Mouse (Mus musculus) embryonic fibroblast, embryonic 13.5 days (primary cell): ENCODE measurements around the gene Mast1. TPM values are rescaled to one million over a fixed set of nuclear protein-coding genes. Genes with fewer than 3 reads are reported as not detected.

Source experiments
- H3K27ac ChIP-seq: 2 replicates; pipeline ENCODE4 v1.5.1; 2012; ENCODE audit warnings: low read length, control low read depth, inconsistent platforms; ENCODE audit not compliant: insufficient read depth
- H3K4me1 ChIP-seq: 2 replicates; pipeline ENCODE4 v1.6.1; 2011; ENCODE audit warnings: low read length; ENCODE audit not compliant: control insufficient read depth, insufficient read depth
- H3K4me3 ChIP-seq: 2 replicates; pipeline ENCODE4 v1.5.1; 2011; ENCODE audit warnings: mild to moderate bottlenecking, control low read depth, low read length; ENCODE audit not compliant: insufficient read depth
- CTCF ChIP-seq: IDR thresholded peaks from 2 replicates; pipeline ENCODE4 v1.5.1; 2011; ENCODE audit warnings: mild to moderate bottlenecking, control low read depth, low read length, moderate library complexity, borderline replicate concordance; ENCODE audit not compliant: insufficient read depth
- POLR2A ChIP-seq: IDR thresholded peaks from 2 replicates; pipeline ENCODE4 v1.6.1; 2011; ENCODE audit warnings: low read depth, mild to moderate bottlenecking, control low read depth, low read length, moderate library complexity
- polyA plus RNA-seq: library from polyadenylated mRNA; stranded (reverse); fragments of >200 nt; gene quantifications from 2 replicates; pipeline ENCODE4 v1.2.4, GENCODE M21; 2011; ENCODE audit warnings: low read depth; ENCODE audit not compliant: missing spikeins, insufficient read length

Mast1 gene
- polyA plus RNA-seq, 1 experiment: not detected

GRCm38 (mm10) chr8:84979599-84980421, 42.7 kb upstream of the Mast1 start:
- peak overlapping the region; percentile 94 for H3K27ac ChIP-seq
- H3K4me1 ChIP-seq: peaks cover 13% of the 10 kb centered on the region
- TF ChIP-seq CTCF: no peak
- no peak for TF ChIP-seq POLR2A
- peak overlapping the region; percentile 1 for H3K4me3 ChIP-seq

DNA sequence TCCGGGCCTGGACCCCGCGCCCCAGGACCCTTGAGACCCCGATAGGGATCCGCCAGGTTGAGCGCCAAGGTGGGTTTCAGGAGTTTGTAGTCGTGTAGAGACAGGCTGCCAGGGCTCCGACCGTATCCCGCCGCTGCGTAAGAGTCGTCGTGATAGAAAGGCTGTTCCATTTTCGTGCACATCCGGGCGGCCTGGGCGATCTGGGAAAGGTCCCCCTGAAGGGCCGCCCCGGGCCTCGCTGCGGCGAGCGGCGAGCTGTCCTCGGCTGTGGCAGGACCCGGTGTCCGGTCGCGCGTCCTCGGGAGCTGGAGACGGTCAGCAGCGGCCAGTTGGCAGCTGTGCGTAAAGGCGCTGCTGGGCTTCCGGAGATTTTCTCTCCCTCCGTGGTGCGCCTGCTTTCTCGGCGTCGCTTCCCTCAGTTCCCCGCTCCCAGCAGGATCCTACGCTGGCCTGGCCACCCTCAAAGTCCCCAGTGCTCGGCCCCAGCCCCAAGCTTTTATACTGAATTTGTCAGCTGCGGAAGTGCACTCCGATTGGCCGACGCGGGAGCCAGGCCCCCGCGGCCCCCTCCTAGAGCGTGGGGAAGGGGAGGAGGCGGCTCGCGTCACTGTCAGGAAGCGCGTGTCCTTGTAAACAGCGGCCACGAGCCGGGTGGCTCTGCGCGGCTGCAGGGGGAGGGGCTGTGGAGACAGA, 41.2 kb upstream of the Mast1 start, which contains the start of gene Junb:
Junb (minus strand) TSS at position 471 of the 693 bp plus-strand sequence.
- Histone ChIP-seq H3K4me3 (peak within 1 kb of the TSS; percentile 88), H3K4me1 (peaks cover 8% of the 10 kb centered on the region), H3K27ac (peak within 1 kb of the TSS; percentile 90)
- TF ChIP-seq CTCF (no peak), POLR2A (peak; percentile 100)

GRCm38 (mm10) chr8:84977435-84978247, 40.5 kb upstream of the Mast1 start:
- peak overlapping the region; percentile 88 for H3K4me3 ChIP-seq
- TF ChIP-seq POLR2A (peak; percentile 48), CTCF (no peak)
- H3K27ac ChIP-seq: peak overlapping the region; percentile 90
- H3K4me1 ChIP-seq: peaks cover 8% of the 10 kb centered on the region

- Histone ChIP-seq H3K4me1 (peaks cover 8% of the 10 kb centered on the region), H3K4me3 (peak overlapping the region; percentile 88), H3K27ac (peak overlapping the region; percentile 90)
- no peak for TF ChIP-seq POLR2A
- no peak for TF ChIP-seq CTCF
Observed at GRCm38 (mm10) chr8:84976763-84977434, 39.7 kb upstream of the Mast1 start.

DNA sequence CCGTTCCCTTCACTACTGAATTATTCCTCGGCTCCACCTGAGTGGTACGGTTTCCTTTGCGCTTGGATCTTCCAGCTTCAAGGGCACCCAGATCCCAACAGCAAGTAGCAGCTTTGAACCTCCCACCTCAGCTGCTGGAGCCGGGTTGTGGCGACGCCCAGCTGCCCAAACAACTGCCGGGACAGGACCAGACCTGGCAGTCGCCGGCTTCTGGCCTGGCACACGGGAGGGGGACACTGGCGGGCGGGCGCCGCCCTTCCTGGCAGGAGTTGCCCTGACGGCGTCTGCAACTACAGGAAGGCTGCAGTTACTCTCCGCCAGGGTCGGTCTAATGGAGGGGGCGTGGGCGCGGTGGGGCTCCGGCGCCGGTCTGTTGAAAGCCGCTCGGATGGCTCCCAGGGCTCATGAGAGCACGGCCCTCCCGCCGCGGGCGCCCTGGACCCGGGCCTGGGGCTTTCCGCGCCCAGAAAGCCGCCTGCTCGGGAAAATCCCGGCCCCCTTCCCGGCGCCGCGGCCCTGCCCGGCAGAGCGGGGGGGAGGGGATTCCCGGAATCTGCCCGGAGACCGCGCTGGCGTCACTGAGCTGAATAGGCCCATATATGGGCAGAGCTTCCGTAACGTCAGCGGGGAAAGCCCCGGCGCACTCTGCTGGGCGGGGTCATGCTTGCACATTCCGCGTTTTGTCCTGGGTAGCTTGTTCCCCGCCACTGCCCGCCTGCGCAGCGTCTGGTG, 39.0 kb upstream of the Mast1 start:
- TF ChIP-seq POLR2A (peak; percentile 90), CTCF (no peak)
- Histone ChIP-seq H3K27ac (peak overlapping the region; percentile 91), H3K4me1 (peaks cover 7% of the 10 kb centered on the region), H3K4me3 (peak overlapping the region; percentile 88)

DNA sequence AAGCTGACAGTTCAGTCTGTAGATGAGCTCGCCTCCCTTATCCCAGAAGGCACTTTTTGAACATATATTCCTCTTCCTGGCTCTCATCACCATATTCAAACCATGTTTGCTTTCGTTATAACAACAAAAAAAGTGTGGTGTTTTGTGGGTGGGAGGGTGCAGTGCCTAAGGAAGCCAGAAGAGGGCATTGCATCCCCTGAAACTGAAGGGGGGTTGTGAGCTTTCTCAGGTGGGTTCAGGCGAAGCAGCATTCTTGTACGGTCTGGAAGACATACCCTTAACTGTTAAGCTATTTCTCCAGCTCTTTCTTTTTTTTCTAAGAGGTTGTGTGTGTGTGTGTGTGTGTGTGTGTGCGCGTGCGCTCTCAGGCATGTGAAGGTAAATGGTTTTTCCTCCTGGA, 38.3 kb upstream of the Mast1 start:
- TF ChIP-seq CTCF (peak; percentile 58; the same call in 1 of the 2 replicates), POLR2A (0 out of 2 replicates have a peak, but pooled peaks have one; percentile 36)
- peaks cover 4% of the 10 kb centered on the region; the same call in 1 of the 2 replicates for H3K4me1 ChIP-seq

GRCm38 (mm10) chr8:84974543-84975142, 37.5 kb upstream of the Mast1 start:
- H3K4me3 ChIP-seq: no peak overlapping the region
- TF ChIP-seq POLR2A (no peak), CTCF (no peak)
- H3K27ac ChIP-seq: peak overlapping the region; percentile 91
- H3K4me1 ChIP-seq: peaks cover 4% of the 10 kb centered on the region; the same call in 1 of the 2 replicates

More for the DNA sequence above, 38.3 kb upstream of the Mast1 start:
- H3K27ac ChIP-seq: peak overlapping the region; percentile 91
- peak overlapping the region; percentile 31 for H3K4me3 ChIP-seq

DNA sequence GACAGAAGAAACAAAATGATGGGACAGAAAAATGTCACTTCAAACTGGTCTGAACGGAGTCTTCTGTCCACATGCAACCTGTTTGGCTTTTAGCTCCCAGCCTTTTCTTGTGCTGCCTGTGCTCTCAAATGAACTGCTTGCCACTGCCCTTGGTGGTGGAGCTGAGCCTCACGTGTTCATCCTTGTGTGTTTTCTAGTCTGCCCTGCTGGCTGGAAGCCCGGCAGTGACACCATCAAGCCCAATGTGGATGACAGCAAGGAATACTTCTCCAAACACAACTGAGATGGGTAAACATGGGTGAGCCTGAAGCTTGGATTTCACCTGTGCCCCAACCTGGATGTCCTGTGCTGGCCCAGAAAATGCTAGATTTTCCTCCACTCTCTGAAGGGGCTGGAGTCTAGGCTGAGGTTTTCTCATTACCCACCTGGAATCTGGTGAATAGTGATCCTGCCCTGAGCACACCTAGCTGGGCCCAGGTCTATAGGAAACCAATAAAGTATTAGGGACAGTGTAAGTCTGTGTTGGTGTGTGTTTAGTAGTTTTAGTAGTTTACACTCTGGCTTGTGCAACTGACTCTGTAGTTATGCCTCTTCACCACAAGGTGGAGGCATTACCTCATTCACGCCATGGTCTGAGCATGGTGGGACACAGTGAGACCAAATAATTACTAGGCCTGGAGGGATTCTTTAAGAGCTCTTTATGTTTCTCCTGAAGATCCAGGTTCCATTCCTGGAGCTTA, 36.8 kb upstream of the Mast1 start:
- no peak overlapping the region; the same call in 1 of the 2 replicates for H3K27ac ChIP-seq
- peaks cover 4% of the 10 kb centered on the region; the same call in 1 of the 2 replicates for H3K4me1 ChIP-seq
- no peak for TF ChIP-seq POLR2A
- TF ChIP-seq CTCF: peak; percentile 81; the same call in 1 of the 2 replicates
- H3K4me3 ChIP-seq: no peak overlapping the region
